Mouse (Mus musculus) frontal cortex, postnatal 36 days (tissue): ENCODE results near the gene Filip1l.

ENCODE experiments used
- DNase-seq, 2 experiments: peaks; one replicate each; pipeline ENCODE4 v3.0.0; 2022; ENCODE audit warnings: low spot score in 2 of 2

Filip1l gene

DNA sequence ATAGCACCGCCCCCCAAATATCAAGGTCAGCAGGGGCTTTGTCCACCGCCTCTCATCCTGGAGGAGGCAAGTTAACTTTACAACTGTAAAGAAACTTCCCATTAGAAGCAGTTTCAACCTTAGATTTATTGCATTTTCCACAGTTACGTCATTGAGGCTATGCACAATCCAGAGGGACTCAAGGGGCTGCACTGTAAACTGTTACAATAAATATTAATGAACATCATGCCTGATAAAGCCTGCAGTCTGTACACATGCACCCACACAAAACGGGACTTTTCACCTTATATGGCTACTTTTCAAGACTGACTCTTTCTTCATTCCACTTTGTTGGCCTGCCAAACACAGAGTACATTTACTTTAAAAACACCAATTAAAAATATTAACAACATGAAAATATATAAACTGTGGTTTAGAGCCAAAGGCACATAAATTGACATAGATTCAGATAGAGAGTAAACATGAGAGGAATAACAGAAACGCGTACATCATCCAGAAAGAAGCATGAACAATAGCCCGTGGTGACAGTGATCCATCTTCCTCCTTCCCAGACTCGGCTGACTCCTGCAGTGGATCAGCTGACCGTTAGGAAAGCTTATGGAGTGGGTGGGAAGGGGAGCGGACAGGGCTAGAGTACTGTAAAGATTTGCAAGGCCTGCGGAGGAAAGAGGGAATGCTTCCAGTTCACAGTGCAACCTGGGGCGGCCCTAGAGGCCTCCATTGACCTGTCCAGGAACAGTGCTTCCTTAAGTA, 131.3 kb downstream of the Filip1l start:
- no peak for DNase-seq

DNA sequence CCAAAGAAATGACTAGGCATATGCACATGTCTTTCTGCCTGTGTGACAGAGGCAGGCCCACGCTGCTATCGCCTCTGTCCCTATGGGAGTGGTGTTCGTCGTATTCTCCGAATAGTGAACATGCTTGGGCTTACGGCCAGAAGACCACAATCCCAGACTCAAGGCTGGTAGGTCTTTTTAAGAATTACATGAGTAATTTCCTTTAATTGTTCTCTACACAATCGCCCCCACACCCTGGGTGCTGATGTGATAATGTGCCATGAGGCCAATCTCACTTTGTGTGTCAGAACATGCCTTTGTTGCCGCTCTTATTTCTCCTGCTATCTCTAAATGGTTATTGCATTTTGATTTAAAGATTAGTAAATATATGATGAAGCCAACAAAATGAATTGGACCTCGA, 132.4 kb downstream of the Filip1l start:
- DNase-seq = no peak

- no peak for DNase-seq
Observed at GRCm38 (mm10) chr16:57486266-57486665, 133.4 kb downstream of the Filip1l start.

- no peak for DNase-seq
Observed at GRCm38 (mm10) chr16:57488661-57489060, 135.8 kb downstream of the Filip1l start.

DNA sequence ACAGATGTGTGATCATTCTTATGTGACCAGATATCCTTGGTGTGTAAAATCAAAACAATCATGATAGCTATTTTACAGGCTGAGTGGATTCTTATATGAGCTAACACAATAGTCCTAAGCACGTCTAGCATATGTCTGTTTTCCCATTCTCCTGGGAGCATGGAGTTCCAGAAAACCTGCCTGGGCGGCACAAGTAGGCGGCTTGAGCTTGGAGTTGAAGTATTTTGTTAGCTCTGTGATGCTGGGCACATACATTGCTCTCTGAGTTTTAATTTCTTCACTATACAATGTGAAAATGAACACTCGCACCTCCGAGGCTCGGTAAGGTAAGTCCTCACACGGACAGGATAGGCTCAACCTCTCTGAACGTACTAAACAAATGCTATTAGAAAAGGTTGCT, 137.8 kb downstream of the Filip1l start:
- peak; percentile 27 to 32 for DNase-seq

DNA sequence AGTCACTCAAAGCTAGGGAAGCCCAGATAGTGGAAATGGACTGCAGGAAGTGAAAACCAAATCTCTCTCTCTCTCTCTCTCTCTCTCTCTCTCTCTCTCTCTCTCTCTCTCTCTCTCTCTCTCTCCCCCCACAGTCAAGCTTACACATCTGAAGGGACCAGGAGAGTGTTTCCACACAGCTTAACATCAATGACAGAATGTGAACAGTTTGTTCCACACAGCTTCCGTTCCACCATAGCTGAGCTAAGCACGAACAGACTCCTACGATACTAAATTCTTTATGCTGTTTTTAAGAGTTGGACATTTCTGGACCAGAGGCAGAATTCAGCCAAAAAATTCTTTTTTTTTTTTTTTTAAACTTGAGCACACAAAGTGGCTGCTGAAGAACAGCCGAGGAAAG, 139.0 kb downstream of the Filip1l start:
- no peak for DNase-seq

GRCm38 (mm10) chr16:57495476-57496203, 142.7 kb downstream of the Filip1l start:
- DNase-seq = no peak

- peak in 1 of 2 experiments; percentile 11 for DNase-seq
Observed at GRCm38 (mm10) chr16:57496437-57497173, 143.7 kb downstream of the Filip1l start.

- DNase-seq = no peak
Observed at GRCm38 (mm10) chr16:57500851-57501250, 148.0 kb downstream of the Filip1l start.

DNA sequence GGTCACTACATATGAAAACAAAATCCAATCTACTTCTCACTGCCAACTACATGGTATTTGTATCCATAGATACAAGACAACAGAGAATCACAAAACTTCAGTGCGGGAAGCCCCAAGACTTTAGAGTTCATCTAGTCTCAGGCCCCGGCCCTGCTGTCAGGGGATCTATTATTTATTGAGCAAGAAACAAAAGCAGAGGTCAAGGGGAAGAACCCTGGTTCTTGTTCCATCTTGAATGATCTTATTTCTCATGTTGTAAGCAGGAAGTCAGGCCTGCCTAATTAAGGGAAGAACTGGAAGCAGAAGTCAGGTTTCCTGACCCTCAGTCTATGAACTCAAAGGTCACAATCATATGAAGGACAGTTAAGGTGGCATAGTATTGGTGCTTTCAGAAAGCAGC, 149.3 kb downstream of the Filip1l start:
- no peak for DNase-seq

DNA sequence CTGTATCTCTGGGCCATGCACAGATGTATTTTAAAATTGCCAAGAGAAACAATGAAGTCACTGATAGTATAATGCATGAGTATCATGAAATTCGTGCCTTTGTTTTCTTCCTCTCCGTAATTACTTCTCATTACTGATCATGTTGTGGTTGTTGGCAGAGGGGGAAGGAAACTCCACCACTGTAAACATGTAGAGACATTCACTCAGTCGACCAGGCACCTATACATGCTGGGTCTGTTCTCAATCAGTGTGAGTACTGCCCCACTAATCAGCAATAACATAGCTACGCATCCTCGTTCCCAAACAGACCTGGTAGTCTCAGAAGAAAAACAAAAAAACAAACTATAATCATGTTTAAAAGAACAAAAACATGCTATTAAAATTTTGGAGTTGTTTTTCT, 149.9 kb downstream of the Filip1l start:
- DNase-seq = no peak

DNA sequence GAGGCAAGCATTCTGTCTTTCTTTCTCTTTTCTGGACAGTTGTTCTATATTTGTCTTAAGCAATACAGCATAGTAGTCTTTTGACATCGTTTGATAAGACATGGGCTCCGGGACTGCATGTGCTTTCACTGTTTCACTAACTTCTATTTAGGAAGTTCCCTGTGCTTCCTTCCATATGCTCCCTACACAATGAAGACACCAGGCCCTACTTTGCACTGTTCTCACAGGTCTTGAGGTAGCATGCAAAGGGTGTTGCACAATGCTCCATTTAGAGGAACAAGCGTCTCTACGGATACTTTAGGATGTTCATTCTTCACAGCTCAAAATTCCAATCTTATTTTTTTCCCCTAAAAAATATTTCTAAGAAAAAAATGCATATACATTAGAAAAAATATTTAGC, 151.8 kb downstream of the Filip1l start:
- DNase-seq = no peak

DNA sequence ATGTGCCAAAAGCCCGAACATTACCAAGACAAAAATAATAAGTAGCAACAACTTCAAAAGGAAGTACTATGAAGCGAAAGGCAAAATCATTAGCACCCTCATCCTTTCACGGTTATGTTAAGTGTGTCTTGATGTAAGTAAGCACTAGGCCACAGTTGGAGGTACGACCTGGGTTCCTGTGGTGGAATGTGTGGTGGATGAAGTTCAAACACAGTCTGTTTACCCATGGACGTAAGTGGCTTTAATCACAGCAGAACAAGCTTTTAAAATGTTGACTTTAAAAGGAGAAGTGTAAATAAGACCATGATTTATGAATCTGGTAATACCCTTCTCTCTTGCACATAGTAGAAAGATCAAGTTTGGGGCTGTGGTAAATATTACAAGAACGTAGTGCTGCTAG, 153.2 kb downstream of the Filip1l start:
- no peak for DNase-seq

DNA sequence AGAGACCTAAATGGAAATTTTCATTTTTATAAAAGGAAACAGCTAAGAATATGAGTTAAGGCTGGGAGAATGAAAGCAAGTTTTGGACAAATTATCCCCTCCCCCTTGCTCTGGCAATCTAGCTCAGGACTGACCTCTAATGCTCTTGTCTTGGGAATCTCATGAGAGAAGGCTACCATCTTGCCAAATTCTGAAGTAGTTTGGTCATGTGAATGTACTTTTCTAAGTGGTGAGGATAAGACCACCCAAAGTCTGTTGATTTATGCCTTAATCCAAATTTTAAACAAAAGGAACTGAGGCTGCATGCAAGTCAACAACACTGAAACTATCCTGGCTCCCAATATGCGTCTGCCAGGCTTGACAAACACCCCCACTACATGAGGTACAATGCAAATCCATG, 155.5 kb downstream of the Filip1l start:
- DNase-seq = no peak

DNA sequence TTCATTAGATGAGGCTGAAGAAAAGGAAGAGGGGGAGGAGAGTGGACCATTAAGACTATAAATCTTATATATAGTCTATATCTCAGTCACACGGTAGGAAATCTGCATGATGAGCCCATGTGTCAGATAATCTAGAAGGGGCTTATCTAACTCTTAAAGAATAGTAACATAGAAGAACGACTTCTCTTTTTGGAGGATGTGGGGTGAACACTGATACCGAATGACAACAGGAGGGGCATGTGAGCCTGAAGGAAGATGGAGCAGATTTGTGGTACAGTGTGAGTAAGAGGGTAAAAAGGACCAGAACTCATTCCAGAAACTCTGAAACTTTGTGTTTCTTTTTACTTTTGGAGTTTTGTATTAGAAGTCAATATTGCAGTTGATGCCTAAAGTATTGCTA, 156.2 kb downstream of the Filip1l start:
- no peak for DNase-seq

DNA sequence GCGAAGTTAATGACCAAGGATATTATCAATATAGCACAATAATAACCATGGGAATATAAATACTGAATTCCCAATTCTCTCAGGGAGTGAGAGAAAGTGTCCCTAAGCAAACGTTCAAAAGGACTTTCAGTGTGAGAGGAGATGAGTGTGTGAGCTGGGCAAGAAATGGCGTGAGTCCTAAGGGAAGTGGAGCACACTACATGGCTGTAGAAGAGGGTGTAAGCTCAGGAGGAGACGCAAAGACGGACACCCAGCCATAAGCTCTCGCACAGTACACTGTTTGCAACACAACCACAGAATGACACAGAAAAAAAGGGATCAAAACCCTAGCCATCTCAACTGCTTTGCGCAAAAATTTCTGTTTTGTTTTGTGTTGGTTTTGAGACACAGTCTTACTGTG, 160.7 kb downstream of the Filip1l start:
- no peak for DNase-seq

DNA sequence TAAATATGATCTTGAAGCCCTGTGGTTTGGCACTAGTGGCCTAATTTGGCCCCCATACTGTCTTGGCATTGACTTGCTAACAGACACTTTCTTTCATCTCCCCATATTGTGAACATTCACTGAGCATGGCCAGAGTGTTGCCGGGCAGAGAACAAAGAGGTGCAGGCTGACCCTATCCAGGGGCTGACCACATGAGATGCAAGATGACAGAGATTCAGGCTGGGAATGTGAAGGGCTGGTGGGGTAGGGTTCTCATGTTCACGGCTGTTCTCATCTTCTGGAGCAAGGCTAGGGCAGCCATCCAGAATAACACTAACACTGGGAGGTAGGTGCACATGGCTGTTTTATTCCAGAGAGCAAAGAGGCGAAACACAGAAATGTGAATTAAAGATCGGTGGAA, 161.5 kb downstream of the Filip1l start:
- DNase-seq = no peak

DNA sequence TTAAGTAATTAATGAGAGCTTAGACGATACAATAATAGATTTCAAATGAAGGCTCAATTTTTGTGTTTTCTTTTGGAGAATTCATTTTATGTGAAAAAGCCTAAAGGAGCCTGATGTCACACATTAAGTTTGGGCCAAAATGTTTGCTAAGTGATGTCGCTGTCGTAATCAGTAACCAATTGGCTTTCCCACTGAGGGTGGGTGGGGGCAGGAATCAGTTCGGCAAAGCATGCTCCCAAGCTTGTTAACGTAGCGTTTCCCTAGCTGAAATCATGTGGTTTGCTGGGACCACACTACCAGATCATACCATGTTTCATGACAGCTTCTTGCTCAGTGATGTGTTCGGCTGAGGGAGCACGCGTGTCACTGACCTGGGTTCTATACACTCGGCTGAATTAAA, 162.7 kb downstream of the Filip1l start:
- no peak for DNase-seq

DNA sequence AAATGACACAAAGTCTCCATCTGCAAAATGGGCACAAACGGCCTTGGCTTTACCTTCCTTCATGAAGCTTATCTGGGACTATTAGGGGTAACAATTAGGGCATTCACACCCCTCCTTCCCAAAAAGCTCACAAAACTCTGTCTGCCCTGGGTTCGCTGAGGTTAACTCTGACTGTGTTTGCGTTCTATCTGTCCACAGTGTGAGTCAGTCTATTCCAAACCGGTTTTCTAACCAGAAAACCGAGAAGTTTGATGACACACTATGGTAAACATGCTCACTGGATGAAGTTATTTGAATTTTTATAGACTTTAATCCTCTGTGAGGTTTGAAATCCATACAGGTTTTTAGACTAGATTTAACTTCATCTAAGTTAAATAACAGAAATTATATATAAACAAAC, 172.2 kb downstream of the Filip1l start:
- no peak for DNase-seq

- DNase-seq = no peak
Observed at GRCm38 (mm10) chr16:57525476-57525875, 172.6 kb downstream of the Filip1l start.

- DNase-seq = no peak
Observed at GRCm38 (mm10) chr16:57526893-57527292, 174.0 kb downstream of the Filip1l start.

DNA sequence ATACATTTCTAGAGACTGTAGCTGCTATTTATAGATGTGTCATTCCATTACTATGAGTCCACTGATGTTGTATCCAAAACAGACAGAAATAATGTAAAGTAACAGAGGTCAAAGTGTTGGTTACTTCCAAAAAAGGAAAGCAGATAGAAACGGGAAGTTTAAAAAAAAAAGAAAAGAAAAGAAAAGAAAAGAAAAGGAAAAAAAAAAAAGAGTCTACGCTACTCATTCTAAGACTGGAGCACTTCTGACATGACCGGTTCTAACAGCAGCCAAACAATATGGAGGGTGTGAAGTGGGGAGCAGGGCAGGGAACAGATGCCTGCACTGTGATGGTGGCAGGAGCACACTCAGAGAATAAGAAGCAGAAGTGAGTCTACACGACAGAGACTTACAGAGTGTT, 175.6 kb downstream of the Filip1l start:
- no peak for DNase-seq

DNA sequence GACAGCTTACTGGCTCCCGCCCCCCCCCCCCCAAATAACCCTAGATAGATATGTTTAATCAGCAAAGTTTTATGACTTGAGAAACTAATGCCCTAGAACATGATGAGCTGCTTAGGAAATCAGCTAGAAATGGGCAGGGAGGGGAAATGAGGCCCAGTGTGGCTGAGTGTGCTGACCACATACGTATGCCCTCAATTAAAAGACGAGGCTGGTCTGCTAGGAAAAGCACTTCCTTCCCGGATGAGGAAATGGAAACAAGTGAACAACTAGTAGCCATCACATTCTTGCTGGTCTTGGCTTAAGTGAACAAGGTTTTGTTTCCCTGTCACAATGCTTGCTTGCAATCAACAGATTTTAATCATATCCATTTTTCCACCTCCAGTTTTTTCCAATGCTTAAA, 177.7 kb downstream of the Filip1l start:
- DNase-seq = no peak
